Mouse (Mus musculus) heart, embryonic 16.5 days (tissue): ENCODE results near the gene Ank3. TPM values are rescaled to one million over a fixed set of nuclear protein-coding genes. Genes with fewer than 3 reads are reported as not detected.

Source experiments
- ATAC-seq: fragments of 200-750 bp; cut with Nextera tagmentation; replicated peaks from 2 replicates; pipeline ENCODE4 v1.8.0; 2017; ENCODE audit warnings: moderate number of reproducible peaks; ENCODE audit not compliant: insufficient read depth, low FRiP score; ENCODE audit errors: extremely low read depth
- H3K27ac ChIP-seq: fragments of 300-500 bp; sonication (generic); 2 replicates; pipeline ENCODE4 v1.5.1; 2014; ENCODE audit warnings: mild to moderate bottlenecking, low read length, control low read depth, moderate library complexity
- H3K27me3 ChIP-seq: fragments of 300-500 bp; sonication (generic); 2 replicates; pipeline ENCODE4 v1.6.1; 2014; ENCODE audit warnings: low read length, mixed read lengths; ENCODE audit not compliant: control insufficient read depth, insufficient read depth
- H3K36me3 ChIP-seq: fragments of 300-500 bp; sonication (generic); 2 replicates; pipeline ENCODE4 v1.6.1; 2014; ENCODE audit not compliant: control insufficient read depth, insufficient read depth
- H3K4me1 ChIP-seq: fragments of 300-500 bp; sonication (generic); 2 replicates; pipeline ENCODE4 v1.6.1; 2014; ENCODE audit warnings: low read length, mixed read lengths; ENCODE audit not compliant: control insufficient read depth, insufficient read depth
- H3K4me2 ChIP-seq: fragments of 300-500 bp; sonication (generic); 2 replicates; pipeline ENCODE4 v1.6.1; 2014; ENCODE audit warnings: low read depth, mild to moderate bottlenecking, control low read depth, low read length
- H3K4me3 ChIP-seq: fragments of 300-500 bp; sonication (generic); 2 replicates; pipeline ENCODE4 v1.5.1; 2014; ENCODE audit warnings: mild to moderate bottlenecking, control low read depth, low read length
- H3K9ac ChIP-seq: fragments of 300-500 bp; sonication (generic); 2 replicates; pipeline ENCODE4 v1.6.1; 2014; ENCODE audit warnings: low read length, control low read depth
- H3K9me3 ChIP-seq: fragments of 300-500 bp; sonication (generic); replicated peaks from 2 replicates; pipeline ENCODE4 v1.6.1; 2016; ENCODE audit warnings: low read length; ENCODE audit not compliant: control insufficient read depth
- WGBS: fragments of 180-500 bp; shearing (Covaris S2); extraction: QIAGEN DNeasy Blood & Tissue Kit; methylation state at CpG from one replicate; pipeline ENCODE4 v1.1.7; 2014; 5-methylcytosine and 5-hydroxymethylcytosine counted together
- polyA plus RNA-seq: library from polyadenylated mRNA; unstranded; fragments of >200 nt; fragmentation: Nextera tagmentation; extraction: Ambion mirVana; gene quantifications from 2 replicates; pipeline ENCODE4 v1.2.1, GENCODE M21; 2015

Gene Ank3
- polyA plus RNA-seq, 1 experiment from 2014 or later = 33.2 TPM

GRCm38 (mm10) chr10:69389511-69389910 is 9.1 kb upstream of the Ank3 start:
- H3K9me3 ChIP-seq = no peaks in the 10 kb centered on the region
- ATAC-seq = no peak
- 81% methylated on average over 4 of the region's 4 CpGs for WGBS

GRCm38 (mm10) chr10:69398197-69398762 is 293 bp upstream of the Ank3 start:
- Histone ChIP-seq H3K4me1 (peaks cover 8% of the 10 kb centered on the region), H3K27ac (no peak overlapping the region), H3K9ac (peak overlapping the region; percentile 68), H3K9me3 (no peaks in the 10 kb centered on the region), H3K4me3 (peak overlapping the region; percentile 75), H3K4me2 (peak overlapping the region; percentile 88), H3K27me3 (peaks cover 31% of the 10 kb centered on the region), H3K36me3 (no peaks in the 10 kb centered on the region)
- WGBS = 1% methylated on average over 26 of the region's 26 CpGs
- ATAC-seq = no peak

More at GRCm38 (mm10) chr10:69389511-69389910, 9.1 kb upstream of the Ank3 start:
- peaks cover 2% of the 10 kb centered on the region; the same call in 1 of the 2 replicates for H3K4me1 ChIP-seq
- no peaks in the 10 kb centered on the region for H3K27me3 ChIP-seq
- no peak overlapping the region for H3K27ac ChIP-seq
- H3K9ac ChIP-seq = no peak overlapping the region
- no peaks in the 10 kb centered on the region for H3K36me3 ChIP-seq
- H3K4me3 ChIP-seq = no peak overlapping the region
- no peak overlapping the region for H3K4me2 ChIP-seq

GRCm38 (mm10) chr10:69399814-69400385 is 1.3 kb downstream of the Ank3 start:
- 8% methylated on average over 17 of the region's 17 CpGs for WGBS
- peak overlapping the region; percentile 68 for H3K9ac ChIP-seq
- H3K4me3 ChIP-seq = peak overlapping the region; percentile 75
- no peaks in the 10 kb centered on the region for H3K36me3 ChIP-seq
- H3K9me3 ChIP-seq = no peaks in the 10 kb centered on the region
- ATAC-seq = no peak
- H3K4me1 ChIP-seq = peaks cover 6% of the 10 kb centered on the region
- H3K27ac ChIP-seq = no peak overlapping the region
- peaks cover 31% of the 10 kb centered on the region for H3K27me3 ChIP-seq
- peak overlapping the region; percentile 88 for H3K4me2 ChIP-seq

- WGBS = 54% methylated on average over 4 of the region's 4 CpGs
- no peak overlapping the region for H3K9ac ChIP-seq
- no peak for ATAC-seq
Observed at GRCm38 (mm10) chr10:69405431-69405830, 6.9 kb downstream of the Ank3 start.

GRCm38 (mm10) chr10:69414888-69415287 is 16.3 kb downstream of the Ank3 start:
- WGBS = 37% methylated on average over 12 of the region's 12 CpGs
- ATAC-seq = no peak

More at GRCm38 (mm10) chr10:69405431-69405830, 6.9 kb downstream of the Ank3 start:
- Histone ChIP-seq H3K36me3 (no peaks in the 10 kb centered on the region), H3K27me3 (peaks cover 7% of the 10 kb centered on the region), H3K27ac (no peak overlapping the region), H3K4me2 (no peak overlapping the region), H3K4me1 (no peaks in the 10 kb centered on the region), H3K9me3 (no peaks in the 10 kb centered on the region), H3K4me3 (no peak overlapping the region)

GRCm38 (mm10) chr10:69418716-69419115 is 20.1 kb downstream of the Ank3 start:
- no peaks in the 10 kb centered on the region for H3K4me1 ChIP-seq
- H3K27ac ChIP-seq = no peak overlapping the region
- no peaks in the 10 kb centered on the region for H3K27me3 ChIP-seq
- no peaks in the 10 kb centered on the region for H3K9me3 ChIP-seq
- H3K36me3 ChIP-seq = no peaks in the 10 kb centered on the region
- H3K4me2 ChIP-seq = no peak overlapping the region
- ATAC-seq = no peak
- H3K4me3 ChIP-seq = no peak overlapping the region
- 80% methylated on average over 8 of the region's 8 CpGs for WGBS
- no peak overlapping the region for H3K9ac ChIP-seq

More at GRCm38 (mm10) chr10:69414888-69415287, 16.3 kb downstream of the Ank3 start:
- Histone ChIP-seq H3K27me3 (no peaks in the 10 kb centered on the region), H3K36me3 (no peaks in the 10 kb centered on the region), H3K9ac (no peak overlapping the region), H3K27ac (no peak overlapping the region), H3K9me3 (no peaks in the 10 kb centered on the region), H3K4me3 (no peak overlapping the region), H3K4me2 (no peak overlapping the region), H3K4me1 (no peaks in the 10 kb centered on the region)

- WGBS = 40% methylated on average over 6 of the region's 6 CpGs
- H3K4me2 ChIP-seq = no peak overlapping the region
- H3K4me1 ChIP-seq = no peaks in the 10 kb centered on the region
- H3K9ac ChIP-seq = no peak overlapping the region
- no peak overlapping the region for H3K4me3 ChIP-seq
- no peaks in the 10 kb centered on the region; the same call in 1 of the 2 replicates for H3K9me3 ChIP-seq
- H3K36me3 ChIP-seq = no peaks in the 10 kb centered on the region
- ATAC-seq = no peak
- H3K27me3 ChIP-seq = no peaks in the 10 kb centered on the region
- H3K27ac ChIP-seq = no peak overlapping the region
Observed at GRCm38 (mm10) chr10:69420306-69420705, 21.7 kb downstream of the Ank3 start.

GRCm38 (mm10) chr10:69424051-69424450 is 25.5 kb downstream of the Ank3 start:
- Histone ChIP-seq H3K4me2 (no peak overlapping the region), H3K27ac (no peak overlapping the region), H3K27me3 (no peaks in the 10 kb centered on the region), H3K36me3 (no peaks in the 10 kb centered on the region), H3K9me3 (no peaks in the 10 kb centered on the region; the same call in 1 of the 2 replicates), H3K9ac (no peak overlapping the region), H3K4me1 (no peaks in the 10 kb centered on the region), H3K4me3 (no peak overlapping the region)
- WGBS = 88% methylated on average over 3 of the region's 3 CpGs
- ATAC-seq = no peak

- no peaks in the 10 kb centered on the region for H3K36me3 ChIP-seq
- no peaks in the 10 kb centered on the region for H3K4me1 ChIP-seq
- no peaks in the 10 kb centered on the region for H3K27me3 ChIP-seq
- no peak overlapping the region for H3K4me3 ChIP-seq
- H3K27ac ChIP-seq = no peak overlapping the region
- no peak overlapping the region for H3K9ac ChIP-seq
- no peak overlapping the region for H3K4me2 ChIP-seq
- ATAC-seq = no peak
- H3K9me3 ChIP-seq = no peaks in the 10 kb centered on the region
- WGBS = 60% methylated on average over 4 of the region's 4 CpGs
Observed at GRCm38 (mm10) chr10:69430138-69430537, 31.6 kb downstream of the Ank3 start.
